ENCODE assay signal across 16 mouse cellular contexts in the genomic region with DNA sequence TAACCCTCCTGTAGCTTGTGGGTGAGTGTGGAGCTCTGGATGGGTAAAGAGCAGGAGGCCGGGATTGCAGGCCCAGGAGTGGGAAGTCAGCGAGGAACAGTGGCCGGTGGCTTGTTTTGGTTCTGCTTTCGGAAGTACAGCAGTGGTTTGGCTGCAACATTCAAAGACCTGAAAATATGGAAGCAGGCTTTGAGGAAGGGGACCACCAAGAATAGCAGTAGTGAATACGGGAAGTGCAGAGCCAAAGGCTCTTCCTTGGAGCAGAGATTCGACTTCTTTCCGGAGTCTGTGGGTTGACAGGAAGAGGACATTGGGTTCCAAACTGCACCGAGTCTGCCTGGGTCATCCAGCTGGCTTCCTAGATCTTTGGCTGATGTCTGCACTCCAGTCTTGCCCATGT.
DNase-seq lines count a peak whose midpoint lies in the region; ATAC-seq and TF ChIP-seq lines count a peak whose summit lies in the region.
"Had no signal": no experiment of that assay in that cellular context is flagged by ENCODE, and none has a peak within 500 bp of the region (broad histone marks: within the 10 kb centered on the region; RNA-seq: fewer than 3 reads in every experiment).

No protein-coding gene starts in this region.

- H3K36me3 ChIP-seq in kidney, embryonic 16.5 days (ENCODE audit: insufficient read depth, low read length): no peaks in the 10 kb centered on the region
- no peaks in the 10 kb centered on the region for H3K36me3 ChIP-seq in hindbrain, embryonic 11.5 days (ENCODE audit: control insufficient read depth, insufficient read depth, low read length)
- H3K36me3 ChIP-seq: forebrain, embryonic 15.5 days; neural tube, embryonic 15.5 days had no signal

- H3K4me1 ChIP-seq in kidney, embryonic 16.5 days (ENCODE audit: insufficient read depth, low read length): no peaks in the 10 kb centered on the region
- H3K4me1 ChIP-seq in lung, adult 2 months (ENCODE audit: control insufficient read depth, insufficient read depth, low read length): no peaks in the 10 kb centered on the region
- no peaks in the 10 kb centered on the region for H3K4me1 ChIP-seq in cerebellum, adult 2 months (ENCODE audit: control insufficient read depth, insufficient read depth, low read length)
- no peaks in the 10 kb centered on the region for H3K4me1 ChIP-seq in hindbrain, embryonic 11.5 days (replicated peaks; ENCODE audit: control insufficient read depth, insufficient read depth, low read length)
- H3K4me1 ChIP-seq: neural tube, embryonic 15.5 days had no signal

- TF ChIP-seq CTCF in gastrocnemius, adult 2 months (IDR thresholded peaks at IDR 0.05): no peak
- TF ChIP-seq CTCF in lung, adult 2 months (IDR thresholded peaks at IDR 0.05; ENCODE audit: insufficient read depth, low read length): no peak
- no peak for TF ChIP-seq CTCF in cerebellum, adult 2 months (IDR thresholded peaks at IDR 0.05; ENCODE audit: borderline replicate concordance, insufficient read depth, low read depth, low read length)

- ATAC-seq in kidney, embryonic 16.5 days (ENCODE audit: low FRiP score, low TSS enrichment): no peak
- ATAC-seq in hindbrain, embryonic 11.5 days (ENCODE audit: low FRiP score): no peak
- ATAC-seq: forebrain, embryonic 15.5 days had no signal

- H3K27ac ChIP-seq in gastrocnemius, adult 2 months: peak overlapping the region; percentile 28
- H3K27ac ChIP-seq in kidney, embryonic 16.5 days (ENCODE audit: low read length): no peak overlapping the region
- H3K27ac ChIP-seq in cerebellum, adult 2 months (ENCODE audit: insufficient read depth, low read length): no peak overlapping the region
- no peak overlapping the region for H3K27ac ChIP-seq in hindbrain, embryonic 11.5 days (ENCODE audit: low read depth, low read length)
- H3K27ac ChIP-seq: forebrain, embryonic 15.5 days; kidney, postnatal 0 days; liver, embryonic 14.5 days; neural tube, embryonic 15.5 days had no signal

- peak; percentile 22 for DNase-seq in gastrocnemius, adult 2 months
- DNase-seq in gastrocnemius, adult 8-10 months (ENCODE audit: low spot score in 2 of 2): no peak
- peak; percentile 15 for DNase-seq in kidney, postnatal 14 days
- peak; percentile 37 for DNase-seq in lung, postnatal 36 days
- no peak for DNase-seq in lung, adult 2 months
- DNase-seq in cerebellum, adult 2 months: no peak
- no peak for DNase-seq in hindbrain, embryonic 11.5 days (ENCODE audit: low spot score)
- DNase-seq: adrenal gland, postnatal 10 days; gastrocnemius, postnatal 10 days; thymus, adult 2 months had no signal

- WGBS in kidney, embryonic 16.5 days: 85% methylated on average over 8 of the region's 8 CpGs
- WGBS in lung, adult 2 months: 83% methylated on average over 8 of the region's 8 CpGs
- 92% methylated on average over 8 of the region's 8 CpGs for WGBS in cerebellum, adult 2 months
- 91% methylated on average over 8 of the region's 8 CpGs for WGBS in hindbrain, embryonic 11.5 days

- H3K9ac ChIP-seq in kidney, embryonic 16.5 days (replicated peaks; ENCODE audit: low read length): no peak overlapping the region
- H3K9ac ChIP-seq in hindbrain, embryonic 11.5 days (ENCODE audit: low read depth, low read length): no peak overlapping the region
- H3K9ac ChIP-seq: forebrain, embryonic 15.5 days; liver, embryonic 14.5 days; neural tube, embryonic 15.5 days had no signal

- intact Hi-C loops in gastrocnemius, adult 2 months (cut with DNase I): no loop called here

- no peaks in the 10 kb centered on the region for H3K27me3 ChIP-seq in kidney, embryonic 16.5 days (ENCODE audit: insufficient read depth, low read length)
- H3K27me3 ChIP-seq in cerebellum, adult 2 months (ENCODE audit: control insufficient read depth, insufficient read depth, low read length): no peaks in the 10 kb centered on the region
- no peaks in the 10 kb centered on the region for H3K27me3 ChIP-seq in hindbrain, embryonic 11.5 days (ENCODE audit: control insufficient read depth, insufficient read depth, low read length)
- H3K27me3 ChIP-seq: CH12.LX; forebrain, embryonic 15.5 days; neural tube, embryonic 15.5 days had no signal

- H3K4me2 ChIP-seq in kidney, embryonic 16.5 days (replicated peaks; ENCODE audit: low read depth, low read length): no peak overlapping the region
- H3K4me2 ChIP-seq in hindbrain, embryonic 11.5 days (replicated peaks; ENCODE audit: low read depth, low read length): no peak overlapping the region
- H3K4me2 ChIP-seq: forebrain, embryonic 15.5 days; neural tube, embryonic 15.5 days had no signal

- H3K9me3 ChIP-seq in kidney, embryonic 16.5 days (ENCODE audit: low read length): no peaks in the 10 kb centered on the region
- no peaks in the 10 kb centered on the region for H3K9me3 ChIP-seq in hindbrain, embryonic 11.5 days (ENCODE audit: control insufficient read depth, low read length)
- H3K9me3 ChIP-seq: forebrain, embryonic 15.5 days; neural tube, embryonic 15.5 days had no signal

- TF ChIP-seq POLR2A in lung, adult 2 months (IDR thresholded peaks at IDR 0.05; ENCODE audit: borderline replicate concordance, extremely low read depth, low read depth, low read length): no peak
- TF ChIP-seq POLR2A in cerebellum, adult 2 months (IDR thresholded peaks at IDR 0.05; ENCODE audit: borderline replicate concordance, insufficient read depth, low read length): no peak

- H3K4me3 ChIP-seq in gastrocnemius, adult 2 months: no peak overlapping the region
- H3K4me3 ChIP-seq in kidney, embryonic 16.5 days (ENCODE audit: low read length): no peak overlapping the region
- no peak overlapping the region for H3K4me3 ChIP-seq in lung, adult 2 months (replicated peaks; ENCODE audit: extremely low read depth, low read depth, low read length)
- H3K4me3 ChIP-seq in cerebellum, adult 2 months (replicated peaks; ENCODE audit: insufficient read depth, low read depth, low read length): no peak overlapping the region
- no peak overlapping the region for H3K4me3 ChIP-seq in hindbrain, embryonic 11.5 days (ENCODE audit: low read depth, low read length)
- H3K4me3 ChIP-seq: forebrain, embryonic 15.5 days; neural tube, embryonic 15.5 days had no signal

Comparison
In these comparisons a context has a peak if more than half of its experiments do, and no peak if none do; other contexts are left out.
1. DNase-seq: peak in gastrocnemius, adult 2 months (single experiment), kidney, postnatal 14 days (single experiment) and lung, postnatal 36 days (single experiment); none in gastrocnemius, adult 8-10 months (0 of 2), lung, adult 2 months (single experiment), cerebellum, adult 2 months (0 of 2) and hindbrain, embryonic 11.5 days (single experiment).